Mouse (Mus musculus) hindbrain, embryonic 11.5 days (tissue): Measurements from ENCODE around the gene Stat6. TPM values are rescaled to one million over a fixed set of nuclear protein-coding genes. Genes with fewer than 3 reads are reported as not detected.
A peak's percentile ranks its signal among the peaks of the same experiment; 100 is the strongest.

Source experiments
- ATAC-seq: fragments of 200-750 bp; cut with Nextera tagmentation; 2 replicates; pipeline ENCODE4 v1.8.0; 2017; ENCODE audit warnings: mild to moderate bottlenecking, moderate TSS enrichment, moderate library complexity; ENCODE audit not compliant: low FRiP score
- DNase-seq: peaks from one replicate; pipeline ENCODE4 v3.0.0-alpha.2; 2015; ENCODE audit warnings: low spot score
- H3K27ac ChIP-seq: fragments of 300-500 bp; sonication (generic); 2 replicates; pipeline ENCODE4 v1.5.1; 2014; ENCODE audit warnings: mild to moderate bottlenecking, low read depth, low read length
- H3K27me3 ChIP-seq: fragments of 300-500 bp; sonication (generic); 2 replicates; pipeline ENCODE4 v1.6.1; 2014; ENCODE audit warnings: mild to moderate bottlenecking, low read length, moderate library complexity, mixed read lengths; ENCODE audit not compliant: control insufficient read depth, insufficient read depth
- H3K36me3 ChIP-seq: fragments of 300-500 bp; sonication (generic); 2 replicates; pipeline ENCODE4 v1.6.1; 2014; ENCODE audit warnings: mild to moderate bottlenecking, low read length, moderate library complexity, mixed read lengths; ENCODE audit not compliant: control insufficient read depth, insufficient read depth
- H3K4me1 ChIP-seq: fragments of 300-500 bp; sonication (generic); replicated peaks from 2 replicates; pipeline ENCODE4 v1.6.1; 2014; ENCODE audit warnings: low read length, mixed read lengths; ENCODE audit not compliant: control insufficient read depth, insufficient read depth
- H3K4me2 ChIP-seq: fragments of 300-500 bp; sonication (generic); replicated peaks from 2 replicates; pipeline ENCODE4 v1.6.1; 2014; ENCODE audit warnings: mild to moderate bottlenecking, low read depth, low read length
- H3K4me3 ChIP-seq: fragments of 300-500 bp; sonication (generic); 2 replicates; pipeline ENCODE4 v1.5.1; 2014; ENCODE audit warnings: low read depth, low read length
- H3K9ac ChIP-seq: fragments of 300-500 bp; sonication (generic); 2 replicates; pipeline ENCODE4 v1.6.1; 2014; ENCODE audit warnings: low read depth, low read length
- H3K9me3 ChIP-seq: fragments of 300-500 bp; sonication (generic); 2 replicates; pipeline ENCODE4 v1.6.1; 2016; ENCODE audit warnings: low read length; ENCODE audit not compliant: control insufficient read depth
- WGBS: fragments of 180-500 bp; shearing (Covaris S2); extraction: QIAGEN DNeasy Blood & Tissue Kit; methylation state at CpG from one replicate; pipeline ENCODE4 v1.1.7; 2014; 5-methylcytosine and 5-hydroxymethylcytosine counted together
- polyA plus RNA-seq: library from polyadenylated mRNA; unstranded; fragments of >200 nt; fragmentation: Nextera tagmentation; extraction: Ambion mirVana; gene quantifications from 2 replicates; pipeline ENCODE4 v1.2.1, GENCODE M21; 2014

The Stat6 gene
- polyA plus RNA-seq, 1 experiment from 2014 or later: 6.9 TPM

- DNase-seq (no peak), ATAC-seq (no peak)
- Histone ChIP-seq H3K36me3 (no peaks in the 10 kb centered on the region), H3K27ac (no peak overlapping the region), H3K27me3 (no peaks in the 10 kb centered on the region), H3K9me3 (no peaks in the 10 kb centered on the region), H3K9ac (no peak overlapping the region), H3K4me1 (no peaks in the 10 kb centered on the region), H3K4me2 (no peak overlapping the region), H3K4me3 (no peak overlapping the region)
- WGBS: 95% methylated on average over 1 of the region's 1 CpGs
Measured at GRCm38 (mm10) chr10:127679208-127679607, 36.4 kb downstream of the Stat6 start.

GRCm38 (mm10) chr10:127679881-127680280 is 37.1 kb downstream of the Stat6 start:
- no peak overlapping the region for H3K4me3 ChIP-seq
- no peak overlapping the region for H3K27ac ChIP-seq
- ATAC-seq: no peak
- no peaks in the 10 kb centered on the region for H3K4me1 ChIP-seq
- no peaks in the 10 kb centered on the region for H3K9me3 ChIP-seq
- H3K4me2 ChIP-seq: no peak overlapping the region
- no peaks in the 10 kb centered on the region for H3K36me3 ChIP-seq
- H3K27me3 ChIP-seq: no peaks in the 10 kb centered on the region
- no peak overlapping the region for H3K9ac ChIP-seq
- DNase-seq: no peak
- WGBS: 94% methylated on average over 3 of the region's 3 CpGs

- H3K4me2 ChIP-seq: no peak overlapping the region
- no peaks in the 10 kb centered on the region for H3K27me3 ChIP-seq
- no peak overlapping the region for H3K4me3 ChIP-seq
- H3K4me1 ChIP-seq: no peaks in the 10 kb centered on the region
- H3K36me3 ChIP-seq: no peaks in the 10 kb centered on the region
- 92% methylated on average over 6 of the region's 6 CpGs for WGBS
- DNase-seq: no peak
- no peaks in the 10 kb centered on the region for H3K9me3 ChIP-seq
- H3K27ac ChIP-seq: no peak overlapping the region
- no peak overlapping the region for H3K9ac ChIP-seq
- no peak for ATAC-seq
Measured at GRCm38 (mm10) chr10:127682886-127683285, 40.1 kb downstream of the Stat6 start.

- H3K9ac ChIP-seq: no peak overlapping the region
- DNase-seq: no peak
- no peaks in the 10 kb centered on the region for H3K9me3 ChIP-seq
- no peaks in the 10 kb centered on the region for H3K27me3 ChIP-seq
- ATAC-seq: no peak
- WGBS: 26% methylated on average over 1 of the region's 1 CpGs
- no peak overlapping the region for H3K4me2 ChIP-seq
- no peak overlapping the region for H3K4me3 ChIP-seq
- H3K4me1 ChIP-seq: no peaks in the 10 kb centered on the region
- H3K27ac ChIP-seq: no peak overlapping the region
- H3K36me3 ChIP-seq: no peaks in the 10 kb centered on the region
Measured at GRCm38 (mm10) chr10:127691053-127691452, 48.3 kb downstream of the Stat6 start.

- Histone ChIP-seq H3K27ac (no peak overlapping the region), H3K4me1 (no peaks in the 10 kb centered on the region), H3K4me3 (no peak overlapping the region), H3K9ac (no peak overlapping the region), H3K36me3 (no peaks in the 10 kb centered on the region), H3K9me3 (no peaks in the 10 kb centered on the region), H3K27me3 (no peaks in the 10 kb centered on the region), H3K4me2 (no peak overlapping the region)
- 69% methylated on average over 2 of the region's 2 CpGs for WGBS
- ATAC-seq (no peak), DNase-seq (peak; percentile 43)
Measured at GRCm38 (mm10) chr10:127694636-127695035, 51.9 kb downstream of the Stat6 start.

GRCm38 (mm10) chr10:127695775-127696174 is 53.0 kb downstream of the Stat6 start:
- H3K27me3 ChIP-seq: no peaks in the 10 kb centered on the region
- no peak for DNase-seq
- 89% methylated on average over 7 of the region's 7 CpGs for WGBS
- H3K27ac ChIP-seq: no peak overlapping the region
- H3K36me3 ChIP-seq: no peaks in the 10 kb centered on the region
- no peak overlapping the region for H3K9ac ChIP-seq
- H3K4me2 ChIP-seq: no peak overlapping the region
- no peaks in the 10 kb centered on the region for H3K9me3 ChIP-seq
- no peaks in the 10 kb centered on the region for H3K4me1 ChIP-seq
- no peak overlapping the region for H3K4me3 ChIP-seq
- ATAC-seq: no peak

GRCm38 (mm10) chr10:127698966-127699365 is 56.2 kb downstream of the Stat6 start:
- no peak overlapping the region for H3K4me3 ChIP-seq
- DNase-seq: no peak
- H3K27ac ChIP-seq: no peak overlapping the region
- 95% methylated on average over 7 of the region's 7 CpGs for WGBS
- no peaks in the 10 kb centered on the region for H3K9me3 ChIP-seq
- H3K9ac ChIP-seq: no peak overlapping the region
- H3K27me3 ChIP-seq: no peaks in the 10 kb centered on the region
- no peaks in the 10 kb centered on the region for H3K36me3 ChIP-seq
- H3K4me2 ChIP-seq: no peak overlapping the region
- no peaks in the 10 kb centered on the region for H3K4me1 ChIP-seq
- ATAC-seq: no peak

GRCm38 (mm10) chr10:127703299-127703698 is 60.5 kb downstream of the Stat6 start:
- DNase-seq (peak; percentile 12), ATAC-seq (no peak)
- Histone ChIP-seq H3K27me3 (no peaks in the 10 kb centered on the region), H3K36me3 (no peaks in the 10 kb centered on the region), H3K27ac (no peak overlapping the region), H3K4me3 (no peak overlapping the region), H3K4me2 (no peak overlapping the region), H3K9me3 (no peaks in the 10 kb centered on the region), H3K9ac (no peak overlapping the region), H3K4me1 (no peaks in the 10 kb centered on the region)
- WGBS: 43% methylated on average over 4 of the region's 4 CpGs

GRCm38 (mm10) chr10:127704293-127704692 is 61.5 kb downstream of the Stat6 start:
- Histone ChIP-seq H3K4me2 (no peak overlapping the region), H3K9ac (no peak overlapping the region), H3K9me3 (no peaks in the 10 kb centered on the region), H3K4me3 (no peak overlapping the region), H3K4me1 (no peaks in the 10 kb centered on the region), H3K36me3 (no peaks in the 10 kb centered on the region), H3K27me3 (no peaks in the 10 kb centered on the region), H3K27ac (no peak overlapping the region)
- 83% methylated on average over 2 of the region's 2 CpGs for WGBS
- DNase-seq: no peak
- ATAC-seq: no peak
